Mouse (Mus musculus) embryonic facial prominence, embryonic 12.5 days (tissue): ENCODE measurements around the gene Gm8332. TPM values are rescaled to one million over a fixed set of nuclear protein-coding genes. Genes with fewer than 3 reads are reported as not detected.
"Not testable (repeated sequence)": the region's sequence is repeated elsewhere in the genome, so short reads cannot be mapped to it uniquely, and the experiment has no call there.

Experiments used
- ATAC-seq: fragments of 200-750 bp; cut with Nextera tagmentation; 2 replicates; pipeline ENCODE4 v1.8.0; 2017; ENCODE audit not compliant: insufficient number of reproducible peaks, insufficient read depth, low FRiP score, low TSS enrichment
- H3K27ac ChIP-seq: fragments of 300-500 bp; sonication (generic); 2 replicates; pipeline ENCODE4 v1.5.1; 2016; ENCODE audit warnings: mild to moderate bottlenecking
- H3K27me3 ChIP-seq: fragments of 300-500 bp; sonication (generic); 2 replicates; pipeline ENCODE4 v1.6.1; 2016; ENCODE audit warnings: mild to moderate bottlenecking, moderate library complexity
- H3K36me3 ChIP-seq: fragments of 300-500 bp; sonication (generic); 2 replicates; pipeline ENCODE4 v1.6.1; 2016; ENCODE audit warnings: mild to moderate bottlenecking
- H3K4me1 ChIP-seq: fragments of 300-500 bp; sonication (generic); 2 replicates; pipeline ENCODE4 v1.6.1; 2016
- H3K4me2 ChIP-seq: fragments of 300-500 bp; sonication (generic); replicated peaks from 2 replicates; pipeline ENCODE4 v1.6.1; 2016; ENCODE audit warnings: mild to moderate bottlenecking, moderate library complexity
- H3K4me3 ChIP-seq: fragments of 300-500 bp; sonication (generic); 2 replicates; pipeline ENCODE4 v1.5.1; 2016; ENCODE audit warnings: mild to moderate bottlenecking
- H3K9ac ChIP-seq: fragments of 300-500 bp; sonication (generic); 2 replicates; pipeline ENCODE4 v1.6.1; 2016; ENCODE audit warnings: mild to moderate bottlenecking, moderate library complexity
- H3K9me3 ChIP-seq: fragments of 300-500 bp; sonication (generic); 2 replicates; pipeline ENCODE4 v1.6.1; 2016; ENCODE audit warnings: mild to moderate bottlenecking, moderate library complexity
- WGBS: fragments of 180-500 bp; shearing (Covaris S2); methylation state at CpG from one replicate; pipeline ENCODE4 v1.1.7; 2016; 5-methylcytosine and 5-hydroxymethylcytosine counted together
- polyA plus RNA-seq: library from polyadenylated mRNA; unstranded; fragments of >200 nt; fragmentation: Nextera tagmentation; extraction: Ambion mirVana; gene quantifications from 2 replicates; pipeline ENCODE4 v1.2.1, GENCODE M21; 2016

Gene Gm8332
- polyA plus RNA-seq: not detected in 2 replicates

- H3K4me3 ChIP-seq, H3K9ac ChIP-seq, H3K4me2 ChIP-seq, H3K9me3 ChIP-seq, H3K27ac ChIP-seq, H3K36me3 ChIP-seq, H3K27me3 ChIP-seq, H3K4me1 ChIP-seq, ATAC-seq: not testable (repeated sequence)
- WGBS: 79% methylated on average over 2 of the region's 2 CpGs
These were observed at the start of gene Gm8332 for GRCm38 (mm10) chr12:88250000-88250399. Gene Gm8332 (minus strand): TSS chr12:88250100.

GRCm38 (mm10) chr12:88297171-88297570 is 47.3 kb upstream of the Gm8332 start:
- not testable (repeated sequence) for H3K9ac ChIP-seq, ATAC-seq, H3K4me3 ChIP-seq, H3K9me3 ChIP-seq, H3K27me3 ChIP-seq, H3K4me1 ChIP-seq, H3K36me3 ChIP-seq, H3K4me2 ChIP-seq, H3K27ac ChIP-seq
- 69% methylated on average over 2 of the region's 2 CpGs for WGBS

- H3K4me2 ChIP-seq, H3K36me3 ChIP-seq, H3K27ac ChIP-seq, H3K27me3 ChIP-seq, H3K4me3 ChIP-seq, H3K9me3 ChIP-seq, ATAC-seq, H3K4me1 ChIP-seq, H3K9ac ChIP-seq: not testable (repeated sequence)
- WGBS: 73% methylated on average over 4 of the region's 4 CpGs
These were observed 43.2 kb upstream of the Gm8332 start for GRCm38 (mm10) chr12:88293082-88293481.

- H3K27me3 ChIP-seq, H3K9me3 ChIP-seq, H3K4me1 ChIP-seq, ATAC-seq, H3K4me2 ChIP-seq, H3K36me3 ChIP-seq, H3K9ac ChIP-seq, H3K27ac ChIP-seq, H3K4me3 ChIP-seq: not testable (repeated sequence)
- 88% methylated on average over 5 of the region's 5 CpGs for WGBS
These were observed 35.3 kb upstream of the Gm8332 start for GRCm38 (mm10) chr12:88285224-88285623.

GRCm38 (mm10) chr12:88274400-88274799 is 24.5 kb upstream of the Gm8332 start, which contains the start of gene Gm5662:
Gene Gm5662 (minus strand): TSS chr12:88274500.
- H3K27ac ChIP-seq, H3K4me2 ChIP-seq, H3K4me1 ChIP-seq, H3K9ac ChIP-seq, H3K9me3 ChIP-seq, H3K4me3 ChIP-seq, H3K36me3 ChIP-seq, ATAC-seq, H3K27me3 ChIP-seq: not testable (repeated sequence)
- 82% methylated on average over 5 of the region's 5 CpGs for WGBS

GRCm38 (mm10) chr12:88257241-88257640 is 7.3 kb upstream of the Gm8332 start:
- Histone ChIP-seq H3K4me3 (no peak overlapping the region), H3K27me3 (no peaks in the 10 kb centered on the region), H3K9me3 (no peaks in the 10 kb centered on the region), H3K36me3 (no peaks in the 10 kb centered on the region), H3K9ac (no peak overlapping the region), H3K27ac (no peak overlapping the region), H3K4me2 (no peak overlapping the region), H3K4me1 (no peaks in the 10 kb centered on the region)
- ATAC-seq: no peak
- WGBS: 42% methylated on average over 1 of the region's 1 CpGs

- H3K9ac ChIP-seq, H3K4me2 ChIP-seq, H3K9me3 ChIP-seq, H3K27ac ChIP-seq, H3K36me3 ChIP-seq, H3K4me1 ChIP-seq, ATAC-seq, H3K4me3 ChIP-seq, H3K27me3 ChIP-seq: not testable (repeated sequence)
- WGBS: 60% methylated on average over 2 of the region's 2 CpGs
These were observed 6.0 kb upstream of the Gm8332 start for GRCm38 (mm10) chr12:88255917-88256316.

- H3K9ac ChIP-seq, H3K27me3 ChIP-seq, H3K27ac ChIP-seq, H3K4me3 ChIP-seq, H3K4me2 ChIP-seq, ATAC-seq, H3K9me3 ChIP-seq, H3K36me3 ChIP-seq, H3K4me1 ChIP-seq: not testable (repeated sequence)
These were observed 4.1 kb downstream of the Gm8332 start for GRCm38 (mm10) chr12:88245786-88246185.

GRCm38 (mm10) chr12:88242940-88243339 is 7.0 kb downstream of the Gm8332 start:
- not testable (repeated sequence) for H3K4me2 ChIP-seq, ATAC-seq, H3K27me3 ChIP-seq, H3K9ac ChIP-seq, H3K27ac ChIP-seq, H3K4me1 ChIP-seq, H3K9me3 ChIP-seq, H3K4me3 ChIP-seq, H3K36me3 ChIP-seq
- WGBS: 52% methylated on average over 1 of the region's 1 CpGs

GRCm38 (mm10) chr12:88219445-88219844 is 30.5 kb downstream of the Gm8332 start:
- 86% methylated on average over 3 of the region's 3 CpGs for WGBS
- no peak overlapping the region for H3K4me3 ChIP-seq
- no peak overlapping the region for H3K4me2 ChIP-seq
- H3K9ac ChIP-seq: no peak overlapping the region
- H3K9me3 ChIP-seq: no peaks in the 10 kb centered on the region
- ATAC-seq: no peak
- H3K27me3 ChIP-seq: no peaks in the 10 kb centered on the region
- no peaks in the 10 kb centered on the region for H3K4me1 ChIP-seq
- no peak overlapping the region for H3K27ac ChIP-seq
- no peaks in the 10 kb centered on the region for H3K36me3 ChIP-seq

GRCm38 (mm10) chr12:88218059-88218458 is 31.8 kb downstream of the Gm8332 start:
- not testable (repeated sequence) for H3K27ac ChIP-seq

GRCm38 (mm10) chr12:88214641-88215040 is 35.3 kb downstream of the Gm8332 start:
- Histone ChIP-seq H3K4me3 (no peak overlapping the region), H3K4me2 (no peak overlapping the region), H3K9me3 (no peaks in the 10 kb centered on the region), H3K36me3 (no peaks in the 10 kb centered on the region), H3K9ac (no peak overlapping the region), H3K27me3 (no peaks in the 10 kb centered on the region), H3K4me1 (no peaks in the 10 kb centered on the region), H3K27ac (no peak overlapping the region)
- 87% methylated on average over 12 of the region's 12 CpGs for WGBS
- no peak for ATAC-seq

More at GRCm38 (mm10) chr12:88218059-88218458, 31.8 kb downstream of the Gm8332 start:
- H3K4me2 ChIP-seq, H3K4me1 ChIP-seq, H3K9ac ChIP-seq, H3K36me3 ChIP-seq, H3K9me3 ChIP-seq, H3K4me3 ChIP-seq, ATAC-seq, H3K27me3 ChIP-seq: not testable (repeated sequence)

GRCm38 (mm10) chr12:88211458-88211857 is 38.4 kb downstream of the Gm8332 start:
- H3K27me3 ChIP-seq, H3K4me1 ChIP-seq, H3K27ac ChIP-seq, ATAC-seq, H3K36me3 ChIP-seq, H3K9ac ChIP-seq, H3K4me2 ChIP-seq, H3K4me3 ChIP-seq, H3K9me3 ChIP-seq: not testable (repeated sequence)
- 89% methylated on average over 9 of the region's 9 CpGs for WGBS
